Mouse (Mus musculus) spleen, adult 18-20 months (tissue): ENCODE results near the gene Cdc26.
A peak's percentile ranks its signal among the peaks of the same experiment; 100 is the strongest.

Source experiments
- DNase-seq, 2 experiments: peaks; one replicate each; pipeline ENCODE4 v3.0.0; 2022; ENCODE audit warnings: mixed read lengths in 2 of 2

Cdc26 gene

GRCm38 (mm10) chr4:62360805-62361455 lies 47.5 kb downstream of the Cdc26 start:
- no peak for DNase-seq

- peak; percentile 87 to 93 for DNase-seq
These were observed 48.2 kb downstream of the Cdc26 start, which contains the start of the genes Fkbp15 and Slc31a1 for GRCm38 (mm10) chr4:62360088-62360804. Gene Fkbp15 (minus strand): TSS chr4:62360548. Gene Slc31a1 (plus strand): TSS chr4:62360727.

- no peak for DNase-seq
These were observed 49.1 kb downstream of the Cdc26 start for GRCm38 (mm10) chr4:62359256-62359775.

GRCm38 (mm10) chr4:62357631-62358148 lies 50.8 kb downstream of the Cdc26 start:
- DNase-seq, result no peak

GRCm38 (mm10) chr4:62349371-62349770 lies 59.1 kb downstream of the Cdc26 start:
- no peak for DNase-seq

GRCm38 (mm10) chr4:62348329-62348705 lies 60.1 kb downstream of the Cdc26 start:
- no peak for DNase-seq

GRCm38 (mm10) chr4:62347605-62348328 lies 60.7 kb downstream of the Cdc26 start:
- DNase-seq, result no peak

GRCm38 (mm10) chr4:62345827-62346226 lies 62.6 kb downstream of the Cdc26 start:
- peak; percentile 27 to 34 for DNase-seq

- DNase-seq, result no peak
These were observed 64.4 kb downstream of the Cdc26 start for GRCm38 (mm10) chr4:62344000-62344399.

- DNase-seq, result no peak
These were observed 69.9 kb downstream of the Cdc26 start for GRCm38 (mm10) chr4:62338536-62338935.
